Mouse (Mus musculus): ENCODE measurements around the gene Prkag1.

The Prkag1 gene

DNA sequence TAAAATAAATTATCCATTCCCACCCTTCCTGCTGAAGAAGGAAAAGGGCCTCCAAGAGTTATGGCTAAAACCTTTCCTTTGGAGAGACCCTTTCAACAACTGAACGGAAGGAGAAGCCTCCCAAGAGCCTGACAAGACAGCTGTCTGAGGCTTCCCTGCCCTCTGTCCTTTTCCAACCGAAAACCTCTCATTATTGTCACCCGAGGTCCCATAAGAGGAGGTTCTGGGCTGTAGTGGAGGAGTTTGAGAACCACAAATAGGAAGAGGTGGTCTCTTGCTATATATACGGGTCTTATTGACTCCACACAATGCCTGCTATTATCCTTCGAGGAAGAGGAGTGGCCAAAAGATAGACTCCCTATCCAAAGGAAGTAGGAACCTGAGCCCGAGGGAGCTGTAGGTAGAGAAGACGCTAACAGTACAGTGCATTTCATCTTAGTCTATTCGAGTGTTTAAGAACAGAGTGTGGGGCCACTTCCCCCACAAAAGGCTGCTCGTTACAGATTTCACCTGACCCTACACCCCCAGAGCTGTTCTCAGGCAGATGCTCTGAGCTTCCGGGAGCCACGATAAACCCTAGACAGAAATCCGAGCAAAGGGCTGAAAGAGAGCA, 59.4 kb downstream of the Prkag1 start:
- no peak for DNase-seq (ENCODE audit: low read depth, low spot score)

DNA sequence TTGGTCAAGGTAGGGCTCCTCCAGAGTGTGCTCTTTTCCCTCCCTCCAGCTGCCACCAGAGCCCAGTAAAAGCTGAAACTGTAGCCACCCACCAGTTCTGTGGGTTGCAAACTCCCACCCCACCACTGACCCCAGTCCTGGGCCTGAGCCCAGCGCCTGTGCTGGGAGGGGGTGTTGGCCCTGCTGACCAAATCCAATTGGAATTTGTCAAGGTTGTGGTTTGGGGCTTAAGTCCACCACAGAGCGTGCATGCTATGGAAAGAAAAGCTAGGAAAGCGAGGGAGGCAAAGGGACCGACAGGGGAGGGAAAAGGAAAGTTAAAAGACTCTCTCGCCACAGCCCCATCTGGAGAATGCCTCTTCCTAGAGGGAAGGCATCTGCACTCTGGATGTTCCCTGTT, 63.1 kb downstream of the Prkag1 start:
- DNase-seq (ENCODE audit: low read depth, low spot score), result no peak

DNA sequence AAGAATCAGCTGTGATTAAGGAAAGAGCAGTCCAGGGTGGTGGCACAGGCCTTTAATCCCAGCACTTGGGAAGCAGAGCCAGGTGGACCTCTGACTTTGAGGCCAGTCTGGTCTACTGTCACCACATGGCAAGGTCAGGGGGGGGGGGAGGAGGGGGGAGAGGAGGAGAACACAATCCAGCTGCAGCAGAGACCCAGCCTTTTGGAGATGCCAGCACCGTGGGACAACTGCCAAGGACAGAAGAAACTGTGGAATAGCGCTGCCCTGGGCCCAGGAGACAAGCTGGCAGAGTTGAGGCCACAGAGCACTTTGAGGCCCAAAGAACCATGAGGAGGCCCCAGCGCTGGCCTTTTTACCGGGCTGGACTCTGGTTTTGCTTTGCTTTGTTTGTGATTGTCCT, 65.4 kb downstream of the Prkag1 start:
- DNase-seq (ENCODE audit: low read depth, low spot score), result no peak

Data from skeletal muscle tissue, adult 2 months (tissue).